Mouse (Mus musculus) small intestine, adult 2 months (tissue): ENCODE measurements around the gene Ppm1h. TPM values are rescaled to one million over a fixed set of nuclear protein-coding genes. Genes with fewer than 3 reads are reported as not detected.

Experiments
- H3K27ac ChIP-seq: fragments of 200-500 bp; 2 replicates; pipeline ENCODE4 v1.5.1; 2012; ENCODE audit warnings: low read depth, low read length, control low read depth, inconsistent platforms; ENCODE audit not compliant: insufficient read depth
- H3K27me3 ChIP-seq: fragments of 200-500 bp; 2 replicates; pipeline ENCODE4 v1.6.1; 2012; ENCODE audit warnings: mild to moderate bottlenecking, moderate library complexity, low read length, inconsistent platforms; ENCODE audit not compliant: control insufficient read depth, insufficient read depth
- H3K36me3 ChIP-seq: fragments of 200-500 bp; 2 replicates; pipeline ENCODE4 v1.6.1; 2012; ENCODE audit warnings: mild to moderate bottlenecking, low read length, control low read depth, inconsistent platforms; ENCODE audit not compliant: control insufficient read depth, insufficient read depth
- H3K4me1 ChIP-seq: fragments of 200-500 bp; 2 replicates; pipeline ENCODE4 v1.6.1; 2012; ENCODE audit warnings: low read length, inconsistent platforms, mixed read lengths; ENCODE audit not compliant: control insufficient read depth, insufficient read depth, insufficient read length
- H3K4me3 ChIP-seq: fragments of 200-500 bp; 2 replicates; pipeline ENCODE4 v1.5.1; 2012; ENCODE audit warnings: low read depth, mild to moderate bottlenecking, control low read depth, inconsistent platforms, low read length, moderate library complexity
- CTCF ChIP-seq: fragments of 200-500 bp; IDR thresholded peaks from 2 replicates; pipeline ENCODE4 v1.5.1; 2012; ENCODE audit warnings: low read depth, mild to moderate bottlenecking, control low read depth, inconsistent platforms, low read length, moderate library complexity, mixed read lengths; ENCODE audit not compliant: insufficient replicate concordance, insufficient read length; ENCODE audit errors: extremely low read depth
- POLR2A ChIP-seq: fragments of 200-500 bp; IDR thresholded peaks from 2 replicates; pipeline ENCODE4 v1.6.1; 2012; ENCODE audit warnings: low read depth, mild to moderate bottlenecking, control low read depth, inconsistent platforms, low read length, moderate library complexity
- WGBS: fragments of 180-500 bp; shearing (Covaris S2); methylation state at CpG from one replicate; pipeline ENCODE4 v1.1.7; 2018; 5-methylcytosine and 5-hydroxymethylcytosine counted together
- polyA plus RNA-seq: library from polyadenylated mRNA; depleted of rRNA; stranded (reverse); fragments of >200 nt; gene quantifications from 2 replicates; pipeline ENCODE4 v1.2.3, GENCODE M21; 2012

Ppm1h gene
- polyA plus RNA-seq, 1 experiment: 14.7 TPM

- Histone ChIP-seq H3K4me3 (no peak overlapping the region), H3K4me1 (peaks cover 5% of the 10 kb centered on the region; the same call in 1 of the 2 replicates), H3K27me3 (no peaks in the 10 kb centered on the region), H3K36me3 (peaks cover 9% of the 10 kb centered on the region; the same call in 1 of the 2 replicates), H3K27ac (no peak overlapping the region)
- 57% methylated on average over 12 of the region's 12 CpGs for WGBS
- TF ChIP-seq CTCF: no peak
- no peak for TF ChIP-seq POLR2A
Observed at GRCm38 (mm10) chr10:122779351-122779750, 100.8 kb downstream of the Ppm1h start.

- no peaks in the 10 kb centered on the region for H3K27me3 ChIP-seq
- WGBS: 55% methylated on average over 4 of the region's 4 CpGs
Observed at GRCm38 (mm10) chr10:122782755-122783154, 104.2 kb downstream of the Ppm1h start.

GRCm38 (mm10) chr10:122789648-122790170, 111.1 kb downstream of the Ppm1h start:
- Histone ChIP-seq H3K36me3 (peaks cover 7% of the 10 kb centered on the region), H3K27ac (no peak overlapping the region), H3K27me3 (no peaks in the 10 kb centered on the region), H3K4me1 (no peaks in the 10 kb centered on the region), H3K4me3 (no peak overlapping the region)
- 73% methylated on average over 12 of the region's 12 CpGs for WGBS
- TF ChIP-seq CTCF (no peak), POLR2A (no peak)

More at GRCm38 (mm10) chr10:122782755-122783154, 104.2 kb downstream of the Ppm1h start:
- H3K36me3 ChIP-seq: peaks cover 14% of the 10 kb centered on the region
- peaks cover 5% of the 10 kb centered on the region; the same call in 1 of the 2 replicates for H3K4me1 ChIP-seq
- TF ChIP-seq POLR2A (no peak), CTCF (no peak)
- no peak overlapping the region for H3K4me3 ChIP-seq
- no peak overlapping the region for H3K27ac ChIP-seq

- TF ChIP-seq POLR2A (no peak), CTCF (no peak)
- Histone ChIP-seq H3K4me3 (0 out of 2 replicates have a peak overlapping the region, but pooled peaks have one; percentile 16), H3K27me3 (no peaks in the 10 kb centered on the region), H3K4me1 (no peaks in the 10 kb centered on the region), H3K36me3 (0 out of 2 replicates have a peak, but pooled peaks cover 2% of the 10 kb centered on the region), H3K27ac (no peak overlapping the region)
- 64% methylated on average over 21 of the region's 21 CpGs for WGBS
Observed at GRCm38 (mm10) chr10:122792021-122792966, 113.7 kb downstream of the Ppm1h start.

GRCm38 (mm10) chr10:122793193-122793592, 114.6 kb downstream of the Ppm1h start:
- TF ChIP-seq POLR2A (no peak), CTCF (no peak)
- H3K4me3 ChIP-seq: no peak overlapping the region
- H3K4me1 ChIP-seq: no peaks in the 10 kb centered on the region
- 89% methylated on average over 11 of the region's 11 CpGs for WGBS
- 0 out of 2 replicates have a peak, but pooled peaks cover 2% of the 10 kb centered on the region for H3K36me3 ChIP-seq
- H3K27me3 ChIP-seq: no peaks in the 10 kb centered on the region
- no peak overlapping the region for H3K27ac ChIP-seq

GRCm38 (mm10) chr10:122794187-122794850, 115.8 kb downstream of the Ppm1h start:
- 45% methylated on average over 20 of the region's 20 CpGs for WGBS
- Histone ChIP-seq H3K27me3 (no peaks in the 10 kb centered on the region), H3K4me3 (peak overlapping the region; percentile 33), H3K4me1 (no peaks in the 10 kb centered on the region; the same call in 1 of the 2 replicates), H3K36me3 (0 out of 2 replicates have a peak, but pooled peaks cover 2% of the 10 kb centered on the region), H3K27ac (peak overlapping the region; percentile 18; the same call in 1 of the 2 replicates)
- TF ChIP-seq POLR2A (no peak), CTCF (peak; percentile 85; the same call in 1 of the 2 replicates)

- no peak overlapping the region for H3K27ac ChIP-seq
- H3K4me3 ChIP-seq: no peak overlapping the region
- 87% methylated on average over 6 of the region's 6 CpGs for WGBS
- TF ChIP-seq POLR2A (no peak), CTCF (peak; percentile 45; the same call in 1 of the 2 replicates)
- peaks cover 3% of the 10 kb centered on the region; the same call in 1 of the 2 replicates for H3K36me3 ChIP-seq
- no peaks in the 10 kb centered on the region for H3K27me3 ChIP-seq
- peaks cover 4% of the 10 kb centered on the region for H3K4me1 ChIP-seq
Observed at GRCm38 (mm10) chr10:122797955-122798354, 119.4 kb downstream of the Ppm1h start.
